Mouse (Mus musculus) gastrocnemius, adult 18-20 months (tissue): ENCODE results near the gene Gdpd2. TPM values are rescaled to one million over a fixed set of nuclear protein-coding genes. Genes with fewer than 3 reads are reported as not detected.
A peak's percentile ranks its signal among the peaks of the same experiment; 100 is the strongest.

ENCODE experiments used
- DNase-seq: peaks from one replicate; pipeline ENCODE4 v3.0.0; 2021; ENCODE audit warnings: low spot score
- long read RNA-seq, 2 experiments: library from polyadenylated mRNA; stranded (forward); transcript quantifications; one replicate each; pipeline ENCODE4 v2.0.0; 2021
- total RNA-seq, 2 experiments: library from RNA; stranded (reverse); gene quantifications; 2 replicates each; pipeline ENCODE4 v1.2.3; 2021

Gdpd2 gene
- not detected for total RNA-seq
- long read RNA-seq, experiment 1, result 0 reads
- long read RNA-seq, experiment 2, result 0 reads

- peak; percentile 8 for DNase-seq
Observed at GRCm38 (mm10) chrX:100729665-100730188, at the start of gene Gdpd2. Gdpd2 (plus strand) TSS chrX:100729873.

GRCm38 (mm10) chrX:100686527-100686926, 43.1 kb upstream of the Gdpd2 start:
- DNase-seq, result no peak

- no peak for DNase-seq
Observed at GRCm38 (mm10) chrX:100687360-100688032, 42.2 kb upstream of the Gdpd2 start.

- no peak for DNase-seq
Observed at GRCm38 (mm10) chrX:100688033-100688370, 41.7 kb upstream of the Gdpd2 start.

GRCm38 (mm10) chrX:100696776-100697175, 32.9 kb upstream of the Gdpd2 start:
- no peak for DNase-seq

GRCm38 (mm10) chrX:100708032-100708431, 21.6 kb upstream of the Gdpd2 start:
- no peak for DNase-seq

GRCm38 (mm10) chrX:100716173-100716572, 13.5 kb upstream of the Gdpd2 start:
- DNase-seq, result no peak

GRCm38 (mm10) chrX:100728947-100729346, 726 bp upstream of the Gdpd2 start:
- DNase-seq, result no peak

GRCm38 (mm10) chrX:100730266-100730665, 593 bp downstream of the Gdpd2 start:
- no peak for DNase-seq

GRCm38 (mm10) chrX:100734359-100734758, 4.7 kb downstream of the Gdpd2 start:
- no peak for DNase-seq

GRCm38 (mm10) chrX:100738918-100739317, 9.2 kb downstream of the Gdpd2 start:
- peak; percentile 49 for DNase-seq

- DNase-seq, result no peak
Observed at GRCm38 (mm10) chrX:100739443-100739842, 9.8 kb downstream of the Gdpd2 start.

GRCm38 (mm10) chrX:100740785-100741184, 11.1 kb downstream of the Gdpd2 start:
- DNase-seq, result peak; percentile 28

- DNase-seq, result peak; percentile 15
Observed at GRCm38 (mm10) chrX:100741940-100742339, 12.3 kb downstream of the Gdpd2 start.

GRCm38 (mm10) chrX:100765855-100766254, 36.2 kb downstream of the Gdpd2 start:
- DNase-seq, result no peak

- no peak for DNase-seq
Observed at GRCm38 (mm10) chrX:100767181-100767884, 37.7 kb downstream of the Gdpd2 start, which contains the start of gene Dlg3. Dlg3 (plus strand) TSS chrX:100767722.

- no peak for DNase-seq
Observed at GRCm38 (mm10) chrX:100767885-100768626, 38.4 kb downstream of the Gdpd2 start.

GRCm38 (mm10) chrX:100769281-100769680, 39.6 kb downstream of the Gdpd2 start:
- DNase-seq, result no peak

GRCm38 (mm10) chrX:100774341-100774811, 44.7 kb downstream of the Gdpd2 start:
- peak; percentile 61 for DNase-seq

GRCm38 (mm10) chrX:100775405-100775804, 45.7 kb downstream of the Gdpd2 start:
- DNase-seq, result no peak

GRCm38 (mm10) chrX:100776494-100776893, 46.8 kb downstream of the Gdpd2 start:
- peak; percentile 39 for DNase-seq
